Comparison of ENCODE assay signal across 8 mouse cellular contexts in the genomic region with DNA sequence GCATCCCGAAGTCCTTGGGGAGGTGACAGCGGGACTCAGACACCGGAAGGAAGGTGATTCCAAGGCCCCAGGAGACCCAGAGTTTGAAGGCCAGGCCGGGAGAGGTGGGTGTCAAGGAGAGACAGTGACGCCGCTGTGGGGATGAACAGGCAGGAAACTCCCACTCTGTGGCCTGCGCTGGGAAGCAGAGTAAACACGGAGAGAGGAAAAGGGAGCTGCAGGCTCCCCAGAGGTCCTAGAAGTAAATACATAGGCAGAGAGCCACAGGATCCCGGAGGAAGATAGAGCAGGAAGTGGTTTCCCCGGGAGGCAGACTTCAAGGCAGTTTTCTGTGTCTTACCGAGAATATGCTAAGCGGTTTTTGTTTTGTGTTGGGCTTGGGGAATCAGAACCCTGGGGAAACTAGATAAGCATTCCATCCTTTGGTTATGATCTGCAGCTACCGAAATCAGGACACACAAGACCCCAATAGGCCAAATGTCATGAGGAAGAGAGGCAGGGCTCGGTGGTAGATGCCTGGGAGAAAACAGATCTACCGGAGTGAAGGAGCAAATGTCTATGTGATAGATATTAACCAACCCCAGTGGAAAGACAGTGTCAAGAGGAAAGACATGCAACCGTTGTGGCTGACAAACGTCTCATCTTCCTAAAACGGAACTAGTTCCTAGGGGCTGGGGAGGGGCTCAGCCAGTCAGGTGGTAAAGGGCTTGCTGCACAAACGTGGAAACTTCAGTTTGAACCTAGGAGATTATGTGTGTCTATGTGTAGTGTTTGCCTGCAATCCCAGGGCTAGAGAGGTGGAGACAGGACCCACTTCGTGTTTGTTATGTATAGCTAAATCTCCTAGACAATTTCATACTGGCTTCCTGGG. TPM values are rescaled to one million over a fixed set of nuclear protein-coding genes. Genes with fewer than 3 reads are reported as not detected.
DNase-seq lines count a peak whose midpoint lies in the region; ATAC-seq and TF ChIP-seq lines count a peak whose summit lies in the region.

No protein-coding gene starts in this region.

- H3K27ac ChIP-seq in midbrain, embryonic 10.5 days (replicated peaks) = peak overlapping the region; percentile 77
- H3K27ac ChIP-seq in midbrain, embryonic 16.5 days (ENCODE audit: low read length) = no peak overlapping the region
- peak overlapping the region; percentile 88 for H3K27ac ChIP-seq in heart, adult 2 months
- peak overlapping the region; percentile 82; the same call in 1 of the 2 replicates for H3K27ac ChIP-seq in kidney, embryonic 14.5 days (ENCODE audit: low read depth, low read length)

- peaks cover 16% of the 10 kb centered on the region for H3K4me1 ChIP-seq in midbrain, embryonic 10.5 days
- H3K4me1 ChIP-seq in midbrain, embryonic 16.5 days (ENCODE audit: control insufficient read depth, insufficient read depth, low read length) = no peaks in the 10 kb centered on the region
- peaks cover 3% of the 10 kb centered on the region for H3K4me1 ChIP-seq in heart, adult 2 months (ENCODE audit: control insufficient read depth, insufficient read depth, low read length)
- H3K4me1 ChIP-seq in kidney, embryonic 14.5 days (ENCODE audit: control insufficient read depth, insufficient read depth, low read length) = peaks cover 9% of the 10 kb centered on the region; the same call in 1 of the 2 replicates

- no peak for TF ChIP-seq CTCF in heart, adult 2 months (IDR thresholded peaks at IDR 0.05)

- H3K9me3 ChIP-seq in midbrain, embryonic 10.5 days (replicated peaks) = no peaks in the 10 kb centered on the region
- no peaks in the 10 kb centered on the region for H3K9me3 ChIP-seq in midbrain, embryonic 16.5 days (replicated peaks; ENCODE audit: control insufficient read depth, low read length, poor library complexity, severe bottlenecking)
- H3K9me3 ChIP-seq in kidney, embryonic 14.5 days (ENCODE audit: control insufficient read depth, low read length) = no peaks in the 10 kb centered on the region

- 0 out of 2 replicates have a peak, but pooled peaks have one; percentile 31 for TF ChIP-seq EP300 in heart, adult 2 months (IDR thresholded peaks at IDR 0.05; ENCODE audit: insufficient read depth, low read depth, low read length)

- no peak overlapping the region for H3K4me2 ChIP-seq in midbrain, embryonic 16.5 days (ENCODE audit: low read length)
- H3K4me2 ChIP-seq in kidney, embryonic 14.5 days (replicated peaks; ENCODE audit: low read depth, low read length) = peak overlapping the region; percentile 38

- ATAC-seq in midbrain, embryonic 16.5 days = no peak
- ATAC-seq in kidney, embryonic 14.5 days (ENCODE audit: low FRiP score, low TSS enrichment) = 0 out of 2 replicates have a peak, but pooled peaks have one; percentile 22

- WGBS in midbrain, embryonic 10.5 days = 29% methylated on average over 20 of the region's 20 CpGs
- WGBS in midbrain, embryonic 16.5 days = 35% methylated on average over 20 of the region's 20 CpGs
- 26% methylated on average over 20 of the region's 20 CpGs for WGBS in heart, adult 2 months
- WGBS in kidney, embryonic 14.5 days = 15% methylated on average over 20 of the region's 20 CpGs

- no peak; the same call in 1 of the 2 replicates for TF ChIP-seq POLR2A in heart, adult 2 months (IDR thresholded peaks at IDR 0.05; ENCODE audit: insufficient read depth, low read depth, low read length)

- no peak overlapping the region for H3K9ac ChIP-seq in midbrain, embryonic 16.5 days (ENCODE audit: low read depth, low read length)
- H3K9ac ChIP-seq in heart, adult 2 months (ENCODE audit: low read depth, low read length) = peak overlapping the region; percentile 54
- peak overlapping the region; percentile 40; the same call in 1 of the 2 replicates for H3K9ac ChIP-seq in kidney, embryonic 14.5 days (ENCODE audit: low read depth, low read length)

- H3K79me2 ChIP-seq in heart, adult 2 months (replicated peaks; ENCODE audit: control insufficient read depth, insufficient read depth, low read length) = no peaks in the 10 kb centered on the region

- no peaks in the 10 kb centered on the region for H3K27me3 ChIP-seq in midbrain, embryonic 10.5 days (ENCODE audit: low read depth, poor library complexity, severe bottlenecking)
- H3K27me3 ChIP-seq in midbrain, embryonic 16.5 days (ENCODE audit: control insufficient read depth, insufficient read depth, low read depth, low read length) = no peaks in the 10 kb centered on the region
- no peaks in the 10 kb centered on the region for H3K27me3 ChIP-seq in heart, adult 2 months (ENCODE audit: control insufficient read depth, insufficient read depth, low read length)
- no peaks in the 10 kb centered on the region for H3K27me3 ChIP-seq in kidney, embryonic 14.5 days (ENCODE audit: control insufficient read depth, insufficient read depth, low read length)

- no peaks in the 10 kb centered on the region for H3K36me3 ChIP-seq in midbrain, embryonic 10.5 days
- H3K36me3 ChIP-seq in midbrain, embryonic 16.5 days (ENCODE audit: control insufficient read depth, insufficient read depth, low read length) = no peaks in the 10 kb centered on the region
- no peaks in the 10 kb centered on the region for H3K36me3 ChIP-seq in heart, adult 2 months (ENCODE audit: control insufficient read depth, insufficient read depth, low read length)
- no peaks in the 10 kb centered on the region for H3K36me3 ChIP-seq in kidney, embryonic 14.5 days (ENCODE audit: control insufficient read depth, insufficient read depth, low read length)

- H3K4me3 ChIP-seq in midbrain, embryonic 10.5 days = peak overlapping the region; percentile 39
- no peak overlapping the region for H3K4me3 ChIP-seq in midbrain, embryonic 16.5 days (ENCODE audit: low read depth, low read length)
- H3K4me3 ChIP-seq in heart, adult 2 months = peak overlapping the region; percentile 36
- peak overlapping the region; percentile 25; the same call in 1 of the 2 replicates for H3K4me3 ChIP-seq in kidney, embryonic 14.5 days (ENCODE audit: low read length)

- intact Hi-C loops in heart, adult 2 months (cut with DNase I) = loop anchor here (2.0 kb wide), 1 partner anchor 35 kb away; no protein-coding TSS in a partner anchor

- DNase-seq in midbrain, embryonic 10.5 days (ENCODE audit: low spot score) = no peak
- DNase-seq in heart, adult 2 months = peak; percentile 66 to 70
- DNase-seq in lung, postnatal 10 days = peak; percentile 74
- peak; percentile 29 to 56 for DNase-seq in thymus, adult 18-20 months
- DNase-seq in spleen, postnatal 36 days (ENCODE audit: low spot score in 2 of 2) = no peak
- no peak for DNase-seq in embryo, embryonic 10.5 days (ENCODE audit: low spot score)

RNA-seq across cellular contexts. Expression of gene Mymx, which starts 17.7 kb away (rescaled TPM):
- 0.21 and 0.39 TPM in 2 replicates for polyA plus RNA-seq in midbrain, embryonic 10.5 days (2016; fragmentation: Nextera tagmentation; extraction: Ambion mirVana)
- not detected in 2 replicates for polyA plus RNA-seq in midbrain, embryonic 16.5 days (2015; fragmentation: Nextera tagmentation; extraction: Ambion mirVana)
- total RNA-seq in heart, adult 2 months (2021) = not detected
- not detected in 2 replicates for polyA plus RNA-seq in heart, adult 2 months (2012; rRNA removed)
- polyA plus RNA-seq in kidney, embryonic 14.5 days (2014; fragmentation: Nextera tagmentation; extraction: Ambion mirVana) = 4.2 and 5.1 TPM in 2 replicates

RNA-seq across cellular contexts. Expression of gene Slc29a1, which starts 20.2 kb away (rescaled TPM):
- polyA plus RNA-seq in midbrain, embryonic 10.5 days (2016; fragmentation: Nextera tagmentation; extraction: Ambion mirVana) = 62.9 and 70.6 TPM in 2 replicates
- polyA plus RNA-seq in midbrain, embryonic 16.5 days (2015; fragmentation: Nextera tagmentation; extraction: Ambion mirVana) = 37.8 and 40.7 TPM in 2 replicates
- total RNA-seq in heart, adult 2 months (2021) = 10 to 100 TPM; 80.3 to 84.6 TPM
- polyA plus RNA-seq in heart, adult 2 months (2012; rRNA removed) = 160 and 184 TPM in 2 replicates
- polyA plus RNA-seq in kidney, embryonic 14.5 days (2014; fragmentation: Nextera tagmentation; extraction: Ambion mirVana) = 61.4 and 83.5 TPM in 2 replicates

RNA-seq across cellular contexts. Expression of gene Capn11, which starts 39.5 kb away (rescaled TPM):
- polyA plus RNA-seq in midbrain, embryonic 10.5 days (2016; fragmentation: Nextera tagmentation; extraction: Ambion mirVana) = 0.76 and 1.5 TPM in 2 replicates
- 0.46 and 0.89 TPM in 2 replicates for polyA plus RNA-seq in midbrain, embryonic 16.5 days (2015; fragmentation: Nextera tagmentation; extraction: Ambion mirVana)
- under 1 TPM in 1 of 2 experiments, not detected in 1; 0.59 TPM for total RNA-seq in heart, adult 2 months (2021)
- not detected in 2 replicates for polyA plus RNA-seq in heart, adult 2 months (2012; rRNA removed)
- 0.10 TPM in 1 of 2 replicates, not detected in the other for polyA plus RNA-seq in kidney, embryonic 14.5 days (2014; fragmentation: Nextera tagmentation; extraction: Ambion mirVana)

RNA-seq across cellular contexts. Expression of gene Hsp90ab1, which starts 46.5 kb away (rescaled TPM):
- 1,780 and 2,044 TPM in 2 replicates for polyA plus RNA-seq in midbrain, embryonic 10.5 days (2016; fragmentation: Nextera tagmentation; extraction: Ambion mirVana)
- 1,403 and 1,446 TPM in 2 replicates for polyA plus RNA-seq in midbrain, embryonic 16.5 days (2015; fragmentation: Nextera tagmentation; extraction: Ambion mirVana)
- total RNA-seq in heart, adult 2 months (2021) = 1,000 to 10,000 TPM; 1,183 to 1,319 TPM
- polyA plus RNA-seq in heart, adult 2 months (2012; rRNA removed) = 464 and 736 TPM in 2 replicates
- polyA plus RNA-seq in kidney, embryonic 14.5 days (2014; fragmentation: Nextera tagmentation; extraction: Ambion mirVana) = 1,653 and 1,961 TPM in 2 replicates

RNA-seq across cellular contexts. Expression of gene Slc35b2, which starts 55.9 kb away (rescaled TPM):
- 122 and 124 TPM in 2 replicates for polyA plus RNA-seq in midbrain, embryonic 10.5 days (2016; fragmentation: Nextera tagmentation; extraction: Ambion mirVana)
- 76.0 and 79.6 TPM in 2 replicates for polyA plus RNA-seq in midbrain, embryonic 16.5 days (2015; fragmentation: Nextera tagmentation; extraction: Ambion mirVana)
- total RNA-seq in heart, adult 2 months (2021) = 10 to 100 TPM; 23.4 to 24.0 TPM
- 45.1 and 49.2 TPM in 2 replicates for polyA plus RNA-seq in heart, adult 2 months (2012; rRNA removed)
- polyA plus RNA-seq in kidney, embryonic 14.5 days (2014; fragmentation: Nextera tagmentation; extraction: Ambion mirVana) = 122 and 140 TPM in 2 replicates

Comparison
In these comparisons a context has a peak if more than half of its experiments do, and no peak if none do; other contexts are left out.
1. DNase-seq: peak in heart, adult 2 months (2 of 2), lung, postnatal 10 days (single experiment) and thymus, adult 18-20 months (2 of 2); none in midbrain, embryonic 10.5 days (single experiment), spleen, postnatal 36 days (0 of 2) and embryo, embryonic 10.5 days (single experiment).